Mouse (Mus musculus): ENCODE results near the gene Rad54l2.

The Rad54l2 gene

GRCm38 (mm10) chr9:106692973-106693481, 96.0 kb downstream of the Rad54l2 start:
- POLR2A ChIA-PET: interaction anchor here in 3 of 4 experiments (1.0 to 2.0 kb wide), 5 partner anchors 9 to 169 kb away, joined by 3 to 8 read pairs (median 3); partner anchors contain the start of gene Rad54l2 (in 1 of the 3)
- CTCF ChIA-PET: interaction anchor here in 1 of 4 experiments (1.2 kb wide), 1 partner anchor 50 kb away, joined by 4 read pairs; no protein-coding TSS in a partner anchor

GRCm38 (mm10) chr9:106688834-106689233, 100.2 kb downstream of the Rad54l2 start:
- ChIA-PET CTCF (no interaction called here), POLR2A (interaction anchor here in 2 of 4 experiments (0.6 to 10.7 kb wide), 11 partner anchors 8 to 203 kb away, joined by 3 to 150 read pairs (median 4); partner anchors contain the start of gene Manf (in 1 of the 2))

- POLR2A ChIA-PET: interaction anchor here (0.6 to 10.7 kb wide), 43 partner anchors 8 to 847 kb away, joined by 3 to 150 read pairs (median 4); partner anchors contain the start of genes Grm2 (in 2 of the 4), Rad54l2 (in 2 of the 4), Manf (in 1 of the 4) and Rbm15b (in 1 of the 4)
- CTCF ChIA-PET: interaction anchor here (0.5 to 1.7 kb wide), 15 partner anchors 10 to 794 kb away, joined by 3 to 4 read pairs (median 3); partner anchors contain the start of genes Rad54l2 (in 2 of the 4), Manf (in 1 of the 4) and Rbm15b (in 1 of the 4)
These were observed 101.9 kb downstream of the Rad54l2 start for GRCm38 (mm10) chr9:106686983-106687650.

- POLR2A ChIA-PET: interaction anchor here (0.6 to 23.0 kb wide), 31 partner anchors 8 to 849 kb away, joined by 3 to 314 read pairs (median 4); partner anchors contain the start of genes Grm2 (in 1 of the 4), Manf (in 1 of the 4), Rbm15b (in 1 of the 4) and Rpl29 (in 1 of the 4)
These were observed 103.5 kb downstream of the Rad54l2 start, which contains the start of gene Tex264 for GRCm38 (mm10) chr9:106685249-106686101. Tex264 (minus strand) TSS chr9:106685927.

GRCm38 (mm10) chr9:106684918-106685248, 104.1 kb downstream of the Rad54l2 start:
- ChIA-PET POLR2A (interaction anchor here in 2 of 4 experiments (0.5 to 23.0 kb wide), 10 partner anchors 9 to 207 kb away, joined by 3 to 314 read pairs (median 4); partner anchors contain the start of genes Grm2 (in 1 of the 2), Manf (in 1 of the 2) and Rbm15b (in 1 of the 2)), CTCF (no interaction called here)

More at GRCm38 (mm10) chr9:106685249-106686101, 103.5 kb downstream of the Rad54l2 start, which contains the start of gene Tex264:
- CTCF ChIA-PET: interaction anchor here (0.7 to 1.7 kb wide), 5 partner anchors 27 to 673 kb away, joined by 3 to 4 read pairs (median 4); partner anchors contain the start of gene Rad54l2 (in 1 of the 4)

- CTCF ChIA-PET: interaction anchor here in 2 of 4 experiments (0.6 to 0.9 kb wide), 2 partner anchors 41 to 42 kb away, joined by 5 to 6 read pairs; no protein-coding TSS in a partner anchor
- POLR2A ChIA-PET: interaction anchor here in 3 of 4 experiments (0.5 to 23.0 kb wide), 17 partner anchors 9 to 230 kb away, joined by 3 to 314 read pairs (median 4); partner anchors contain the start of genes Manf (in 2 of the 3), Grm2 (in 1 of the 3) and Rbm15b (in 1 of the 3)
These were observed 104.7 kb downstream of the Rad54l2 start for GRCm38 (mm10) chr9:106684093-106684872.

GRCm38 (mm10) chr9:106681026-106681425, 108.0 kb downstream of the Rad54l2 start:
- POLR2A ChIA-PET: interaction anchor here in 2 of 4 experiments (0.8 to 23.0 kb wide), 11 partner anchors 7 to 211 kb away, joined by 3 to 314 read pairs (median 4); partner anchors contain the start of genes Manf (in 2 of the 2), Grm2 (in 1 of the 2) and Rad54l2 (in 1 of the 2)
- CTCF ChIA-PET: interaction anchor here in 2 of 4 experiments (0.7 to 1.4 kb wide), 2 partner anchors 24 to 571 kb away, joined by 3 read pairs; no protein-coding TSS in a partner anchor

DNA sequence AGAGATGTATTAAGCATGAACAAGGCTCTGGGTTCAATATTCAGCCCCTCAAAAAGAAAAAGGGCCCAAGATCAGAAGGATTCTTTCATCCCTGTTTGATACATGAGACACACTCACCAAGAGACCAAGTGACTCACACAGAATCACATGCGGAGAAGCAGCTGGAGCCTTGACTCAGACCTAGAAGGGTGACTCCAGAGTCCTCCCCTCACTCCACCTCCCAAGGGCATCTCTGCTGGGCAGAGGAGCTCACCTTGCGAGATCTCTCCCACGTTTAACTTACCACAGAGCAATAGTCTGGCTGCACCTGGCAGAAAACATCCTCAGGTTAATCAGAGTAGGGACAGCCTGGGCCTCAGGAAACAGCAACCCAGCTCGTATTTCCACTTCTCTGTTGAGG, 110.8 kb downstream of the Rad54l2 start:
- CTCF ChIA-PET: interaction anchor here in 1 of 4 experiments (1.1 kb wide), 1 partner anchor 35 kb away, joined by 6 read pairs; no protein-coding TSS in a partner anchor
- POLR2A ChIA-PET: interaction anchor here in 3 of 4 experiments (0.6 to 23.0 kb wide), 15 partner anchors 6 to 248 kb away, joined by 3 to 314 read pairs (median 4); partner anchors contain the start of genes Manf (in 2 of the 3), Grm2 (in 1 of the 3), Rpl29 (in 1 of the 3) and Tex264 (in 1 of the 3)

GRCm38 (mm10) chr9:106677702-106678101, 111.3 kb downstream of the Rad54l2 start:
- ChIA-PET CTCF (interaction anchor here in 2 of 4 experiments (0.6 to 2.0 kb wide), 2 partner anchors 34 to 1794 kb away, joined by 4 to 6 read pairs; no protein-coding TSS in a partner anchor), POLR2A (interaction anchor here in 2 of 4 experiments (1.1 to 23.0 kb wide), 9 partner anchors 6 to 206 kb away, joined by 3 to 314 read pairs (median 6); partner anchors contain the start of genes Grm2 (in 1 of the 2) and Tex264 (in 1 of the 2))

GRCm38 (mm10) chr9:106676571-106676970, 112.4 kb downstream of the Rad54l2 start:
- ChIA-PET POLR2A (interaction anchor here in 2 of 4 experiments (0.7 to 23.0 kb wide), 12 partner anchors 7 to 215 kb away, joined by 3 to 314 read pairs (median 3); partner anchors contain the start of genes Grm2 (in 1 of the 2), Manf (in 1 of the 2) and Tex264 (in 1 of the 2)), CTCF (interaction anchor here in 2 of 4 experiments (1.2 to 2.0 kb wide), 3 partner anchors 33 to 163 kb away, joined by 3 to 6 read pairs (median 3); no protein-coding TSS in a partner anchor)

GRCm38 (mm10) chr9:106675965-106676364, 113.0 kb downstream of the Rad54l2 start:
- CTCF ChIA-PET: interaction anchor here in 2 of 4 experiments (1.2 to 2.0 kb wide), 3 partner anchors 32 to 164 kb away, joined by 3 to 6 read pairs (median 3); no protein-coding TSS in a partner anchor
- POLR2A ChIA-PET: interaction anchor here in 2 of 4 experiments (0.7 to 23.0 kb wide), 11 partner anchors 8 to 216 kb away, joined by 3 to 314 read pairs (median 3); partner anchors contain the start of genes Grm2 (in 1 of the 2), Manf (in 1 of the 2) and Tex264 (in 1 of the 2)

DNA sequence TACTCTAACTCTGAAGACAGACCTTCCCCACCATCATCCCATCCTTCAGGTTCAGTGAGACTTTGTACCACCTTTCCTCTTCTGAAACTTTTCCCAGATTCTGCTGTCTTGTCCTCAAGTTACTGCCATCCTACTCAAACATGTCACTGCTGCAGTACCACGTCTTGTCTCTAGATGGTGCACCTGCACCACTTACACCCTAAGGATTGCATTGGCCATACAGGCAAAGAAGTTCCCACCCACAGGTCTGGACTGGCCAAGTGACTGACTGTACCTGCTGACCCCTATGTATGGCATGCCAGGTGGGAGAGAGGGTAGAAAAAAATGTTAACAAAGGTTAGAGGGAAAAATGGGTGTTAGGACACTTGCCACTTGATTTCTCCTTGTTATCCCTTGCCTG, 113.5 kb downstream of the Rad54l2 start:
- CTCF ChIA-PET: interaction anchor here in 2 of 4 experiments (1.2 to 2.0 kb wide), 3 partner anchors 32 to 164 kb away, joined by 3 to 6 read pairs (median 3); no protein-coding TSS in a partner anchor
- POLR2A ChIA-PET: interaction anchor here in 2 of 4 experiments (0.5 to 23.0 kb wide), 9 partner anchors 8 to 216 kb away, joined by 3 to 314 read pairs (median 5); partner anchors contain the start of genes Grm2 (in 1 of the 2), Manf (in 1 of the 2) and Tex264 (in 1 of the 2)

- ChIA-PET CTCF (interaction anchor here in 3 of 4 experiments (0.6 to 0.7 kb wide), 3 partner anchors 19 to 558 kb away, joined by 3 to 6 read pairs (median 3); partner anchors contain the start of gene Dock3 (in 1 of the 3)), POLR2A (interaction anchor here in 3 of 4 experiments (0.6 to 23.0 kb wide), 9 partner anchors 9 to 142 kb away, joined by 3 to 314 read pairs (median 4); partner anchors contain the start of genes Grm2 (in 1 of the 3) and Tex264 (in 1 of the 3))
These were observed 115.1 kb downstream of the Rad54l2 start for GRCm38 (mm10) chr9:106673860-106674259.

- POLR2A ChIA-PET: interaction anchor here in 2 of 4 experiments (1.1 to 23.0 kb wide), 7 partner anchors 7 to 227 kb away, joined by 3 to 314 read pairs (median 4); partner anchors contain the start of genes Grm2 (in 2 of the 2) and Manf (in 1 of the 2)
- CTCF ChIA-PET: interaction anchor here in 2 of 4 experiments (0.9 to 1.8 kb wide), 2 partner anchors 22 kb away, joined by 3 to 8 read pairs; no protein-coding TSS in a partner anchor
These were observed 124.1 kb downstream of the Rad54l2 start for GRCm38 (mm10) chr9:106664856-106665255.

GRCm38 (mm10) chr9:106664433-106664832, 124.6 kb downstream of the Rad54l2 start:
- CTCF ChIA-PET: interaction anchor here in 2 of 4 experiments (0.9 to 1.8 kb wide), 2 partner anchors 21 to 22 kb away, joined by 3 to 8 read pairs; no protein-coding TSS in a partner anchor
- POLR2A ChIA-PET: interaction anchor here in 2 of 4 experiments (1.1 to 23.0 kb wide), 7 partner anchors 7 to 228 kb away, joined by 3 to 314 read pairs (median 5); partner anchors contain the start of genes Grm2 (in 2 of the 2) and Manf (in 1 of the 2)

Data from embryonic stem cell, embryonic (primary cell).